Mouse (Mus musculus): Measurements from ENCODE around the gene Hps5. TPM values are rescaled to one million over a fixed set of nuclear protein-coding genes. Genes with fewer than 3 reads are reported as not detected.

Hps5 gene
- polyA plus RNA-seq, 1 experiment from 2014 or later: 13.2 TPM

- H3K9me3 ChIP-seq: no peaks in the 10 kb centered on the region
- no peak overlapping the region for H3K27ac ChIP-seq (replicated peaks)
- H3K27me3 ChIP-seq: 0 out of 2 replicates have a peak, but pooled peaks cover 2% of the 10 kb centered on the region
- H3K4me3 ChIP-seq: no peak overlapping the region
- no peaks in the 10 kb centered on the region for H3K4me1 ChIP-seq (replicated peaks)
- H3K36me3 ChIP-seq: no peaks in the 10 kb centered on the region
- WGBS: 94% methylated on average over 6 of the region's 6 CpGs
- no peak overlapping the region for H3K9ac ChIP-seq
- no peak overlapping the region for H3K4me2 ChIP-seq
- ATAC-seq (ENCODE audit: low FRiP score, low read depth): no peak
These were observed 72.5 kb downstream of the Hps5 start for GRCm38 (mm10) chr7:46723354-46723753.

- Histone ChIP-seq H3K27me3 (0 out of 2 replicates have a peak, but pooled peaks cover 2% of the 10 kb centered on the region), H3K4me1 (replicated peaks) (no peaks in the 10 kb centered on the region), H3K4me3 (no peak overlapping the region), H3K36me3 (no peaks in the 10 kb centered on the region), H3K4me2 (no peak overlapping the region), H3K9me3 (no peaks in the 10 kb centered on the region), H3K9ac (no peak overlapping the region), H3K27ac (replicated peaks) (no peak overlapping the region)
- ATAC-seq (ENCODE audit: low FRiP score, low read depth): no peak
- 83% methylated on average over 9 of the region's 9 CpGs for WGBS
These were observed 75.4 kb downstream of the Hps5 start for GRCm38 (mm10) chr7:46720460-46720859.

- ATAC-seq (ENCODE audit: low FRiP score, low read depth): no peak
- Histone ChIP-seq H3K27me3 (0 out of 2 replicates have a peak, but pooled peaks cover 2% of the 10 kb centered on the region), H3K4me1 (replicated peaks) (no peaks in the 10 kb centered on the region), H3K9me3 (no peaks in the 10 kb centered on the region), H3K36me3 (no peaks in the 10 kb centered on the region), H3K9ac (no peak overlapping the region), H3K27ac (replicated peaks) (no peak overlapping the region), H3K4me2 (no peak overlapping the region), H3K4me3 (no peak overlapping the region)
- 79% methylated on average over 7 of the region's 7 CpGs for WGBS
These were observed 76.3 kb downstream of the Hps5 start for GRCm38 (mm10) chr7:46719526-46719925.

- no peaks in the 10 kb centered on the region for H3K4me1 ChIP-seq (replicated peaks)
- peak overlapping the region; percentile 15; the same call in 1 of the 2 replicates for H3K27ac ChIP-seq (replicated peaks)
- no peaks in the 10 kb centered on the region for H3K9me3 ChIP-seq
- no peaks in the 10 kb centered on the region for H3K36me3 ChIP-seq
- ATAC-seq (ENCODE audit: low FRiP score, low read depth): peak; percentile 89
- 80% methylated on average over 7 of the region's 7 CpGs for WGBS
- no peak overlapping the region for H3K4me2 ChIP-seq
- H3K4me3 ChIP-seq: no peak overlapping the region
- no peak overlapping the region for H3K9ac ChIP-seq
- H3K27me3 ChIP-seq: 0 out of 2 replicates have a peak, but pooled peaks cover 2% of the 10 kb centered on the region
These were observed 77.1 kb downstream of the Hps5 start for GRCm38 (mm10) chr7:46718591-46719270.

GRCm38 (mm10) chr7:46716897-46717296 lies 79.0 kb downstream of the Hps5 start:
- Histone ChIP-seq H3K4me3 (no peak overlapping the region), H3K9me3 (no peaks in the 10 kb centered on the region), H3K9ac (no peak overlapping the region), H3K36me3 (no peaks in the 10 kb centered on the region), H3K4me1 (replicated peaks) (no peaks in the 10 kb centered on the region), H3K27me3 (0 out of 2 replicates have a peak, but pooled peaks cover 2% of the 10 kb centered on the region), H3K4me2 (no peak overlapping the region), H3K27ac (replicated peaks) (no peak overlapping the region)
- ATAC-seq (ENCODE audit: low FRiP score, low read depth): no peak
- 58% methylated on average over 5 of the region's 5 CpGs for WGBS

- H3K9ac ChIP-seq: no peak within 1 kb of the TSS
- H3K4me3 ChIP-seq: no peak within 1 kb of the TSS
- whole genome bisulfite sequencing: 92% methylated on average over 5 of the region's 5 CpGs
- H3K4me2 ChIP-seq: no peak within 1 kb of the TSS
- no peak for ATAC-seq (ENCODE audit: low FRiP score, low read depth)
- no peak within 1 kb of the TSS for H3K27ac ChIP-seq (replicated peaks)
- no peaks in the 10 kb centered on the region for H3K9me3 ChIP-seq
- no peaks in the 10 kb centered on the region for H3K36me3 ChIP-seq
- H3K27me3 ChIP-seq: 0 out of 2 replicates have a peak, but pooled peaks cover 2% of the 10 kb centered on the region
- H3K4me1 ChIP-seq (replicated peaks): no peaks in the 10 kb centered on the region
These were observed 80.3 kb downstream of the Hps5 start, which contains the start of gene Saa3 for GRCm38 (mm10) chr7:46715600-46715999. Gene Saa3 (minus strand): TSS chr7:46715700.

GRCm38 (mm10) chr7:46714518-46714917 lies 81.3 kb downstream of the Hps5 start:
- Histone ChIP-seq H3K27ac (replicated peaks) (no peak overlapping the region), H3K9ac (no peak overlapping the region), H3K4me1 (replicated peaks) (peaks cover 3% of the 10 kb centered on the region), H3K27me3 (0 out of 2 replicates have a peak, but pooled peaks cover under 1% of the 10 kb centered on the region), H3K9me3 (no peaks in the 10 kb centered on the region), H3K36me3 (no peaks in the 10 kb centered on the region), H3K4me2 (no peak overlapping the region), H3K4me3 (no peak overlapping the region)
- no peak for ATAC-seq (ENCODE audit: low FRiP score, low read depth)
- 34% methylated on average over 6 of the region's 6 CpGs for WGBS

- H3K4me3 ChIP-seq: no peak overlapping the region
- H3K27ac ChIP-seq (replicated peaks): no peak overlapping the region
- WGBS: 71% methylated on average over 6 of the region's 6 CpGs
- H3K36me3 ChIP-seq: no peaks in the 10 kb centered on the region
- no peak for ATAC-seq (ENCODE audit: low FRiP score, low read depth)
- H3K4me1 ChIP-seq (replicated peaks): peaks cover 9% of the 10 kb centered on the region
- no peaks in the 10 kb centered on the region for H3K9me3 ChIP-seq
- no peaks in the 10 kb centered on the region for H3K27me3 ChIP-seq
- H3K9ac ChIP-seq: no peak overlapping the region
- no peak overlapping the region for H3K4me2 ChIP-seq
These were observed 83.6 kb downstream of the Hps5 start for GRCm38 (mm10) chr7:46712250-46712649.

Other genes starting within 250 kb of the Hps5 start
- 42.1 and 43.8 TPM in 2 replicates for gene Sergef, start 156.3 kb downstream of the Hps5 start, polyA plus RNA-seq (2015; fragmentation: Nextera tagmentation; extraction: Ambion mirVana)
- gene Tph1, start 123.5 kb downstream of the Hps5 start, polyA plus RNA-seq (2015; fragmentation: Nextera tagmentation; extraction: Ambion mirVana): 0.39 and 0.46 TPM in 2 replicates
- gene Saal1, start 85.4 kb downstream of the Hps5 start, polyA plus RNA-seq (2015; fragmentation: Nextera tagmentation; extraction: Ambion mirVana): 16.1 and 16.8 TPM in 2 replicates
- 0.26 and 0.43 TPM in 2 replicates for gene Saa3, start 80.4 kb downstream of the Hps5 start, polyA plus RNA-seq (2015; fragmentation: Nextera tagmentation; extraction: Ambion mirVana)
- gene Saa4, start 63.5 kb downstream of the Hps5 start, polyA plus RNA-seq (2015; fragmentation: Nextera tagmentation; extraction: Ambion mirVana): not detected in 2 replicates
- gene Saa1, start 53.1 kb downstream of the Hps5 start, polyA plus RNA-seq (2015; fragmentation: Nextera tagmentation; extraction: Ambion mirVana): not detected in 2 replicates
- gene Saa2, start 44.3 kb downstream of the Hps5 start, polyA plus RNA-seq (2015; fragmentation: Nextera tagmentation; extraction: Ambion mirVana): 0.14 TPM in 1 of 2 replicates, not detected in the other
- 39.5 and 41.2 TPM in 2 replicates for gene Gtf2h1, start within 50 bp of the Hps5 start, polyA plus RNA-seq (2015; fragmentation: Nextera tagmentation; extraction: Ambion mirVana)
- 696 and 729 TPM in 2 replicates for gene Ldha, start 45.4 kb upstream of the Hps5 start, polyA plus RNA-seq (2015; fragmentation: Nextera tagmentation; extraction: Ambion mirVana)
- gene Ldhc, start 65.1 kb upstream of the Hps5 start, polyA plus RNA-seq (2015; fragmentation: Nextera tagmentation; extraction: Ambion mirVana): 0.30 and 0.34 TPM in 2 replicates
- 326 and 342 TPM in 2 replicates for gene Tsg101, start 123.9 kb upstream of the Hps5 start, polyA plus RNA-seq (2015; fragmentation: Nextera tagmentation; extraction: Ambion mirVana)
- gene Uevld, start 162.5 kb upstream of the Hps5 start, polyA plus RNA-seq (2015; fragmentation: Nextera tagmentation; extraction: Ambion mirVana): 4.5 and 5.6 TPM in 2 replicates
- not detected in 2 replicates for gene Gm9999, start 187.5 kb upstream of the Hps5 start, polyA plus RNA-seq (2015; fragmentation: Nextera tagmentation; extraction: Ambion mirVana)
- 8.3 and 8.4 TPM in 2 replicates for gene Spty2d1, start 212.3 kb upstream of the Hps5 start, polyA plus RNA-seq (2015; fragmentation: Nextera tagmentation; extraction: Ambion mirVana)